Comparison of ENCODE assay signal across 10 mouse cellular contexts in genomic region chr19:21135297-21135997, GRCm38 (mm10).
DNase-seq lines count a peak whose midpoint lies in the region; ATAC-seq and TF ChIP-seq lines count a peak whose summit lies in the region.
"Had no signal": no experiment of that assay in that cellular context is flagged by ENCODE, and none has a peak within 500 bp of the region (broad histone marks: within the 10 kb centered on the region; RNA-seq: fewer than 3 reads in every experiment).

No protein-coding gene starts in this region.

- no peaks in the 10 kb centered on the region for H3K27me3 ChIP-seq in hindbrain, postnatal 0 days (ENCODE audit: insufficient read depth, low read length)
- no peaks in the 10 kb centered on the region for H3K27me3 ChIP-seq in neural tube, embryonic 13.5 days
- H3K27me3 ChIP-seq: liver, embryonic 12.5 days had no signal

- 13% methylated on average over 6 of the region's 6 CpGs for WGBS in hindbrain, postnatal 0 days
- 21% methylated on average over 6 of the region's 6 CpGs for WGBS in neural tube, embryonic 13.5 days

- peak overlapping the region; percentile 62 for H3K27ac ChIP-seq in hindbrain, postnatal 0 days
- peak overlapping the region; percentile 49; the same call in 1 of the 2 replicates for H3K27ac ChIP-seq in neural tube, embryonic 13.5 days (replicated peaks)
- H3K27ac ChIP-seq: liver, embryonic 12.5 days had no signal

- DNase-seq in cerebellum, adult 18-20 months: peak; percentile 79 to 85
- DNase-seq in cerebellum, postnatal 25 days: peak; percentile 85 to 89
- DNase-seq in hindbrain, postnatal 0 days (ENCODE audit: low spot score): peak; percentile 82
- no peak for DNase-seq in spleen, postnatal 4 days (ENCODE audit: low spot score in 2 of 2)
- no peak for DNase-seq in kidney, adult 8-10 months
- DNase-seq in lung, postnatal 10 days: no peak
- DNase-seq: kidney, adult 2 months had no signal

- no peaks in the 10 kb centered on the region for H3K4me1 ChIP-seq in hindbrain, postnatal 0 days (ENCODE audit: insufficient read depth, low read length)
- H3K4me1 ChIP-seq in neural tube, embryonic 13.5 days (replicated peaks): peaks cover 22% of the 10 kb centered on the region
- H3K4me1 ChIP-seq: liver, embryonic 12.5 days had no signal

- TF ChIP-seq CTCF in hindbrain, postnatal 0 days (IDR thresholded peaks at IDR 0.05; ENCODE audit: low read depth): no peak

- no peaks in the 10 kb centered on the region for H3K9me3 ChIP-seq in hindbrain, postnatal 0 days (ENCODE audit: low read length)
- H3K9me3 ChIP-seq in neural tube, embryonic 13.5 days: no peaks in the 10 kb centered on the region
- H3K9me3 ChIP-seq: liver, embryonic 12.5 days had no signal

- ATAC-seq in hindbrain, postnatal 0 days: peak; percentile 91
- peak; percentile 82 for ATAC-seq in neural tube, embryonic 13.5 days (ENCODE audit: low read depth)
- ATAC-seq in erythroblast, adult 5-6 weeks (replicated peaks; ENCODE audit: low FRiP score, poor library complexity, severe bottlenecking): no peak
- ATAC-seq: liver, embryonic 12.5 days had no signal

- H3K36me3 ChIP-seq in hindbrain, postnatal 0 days (ENCODE audit: insufficient read depth, low read length): no peaks in the 10 kb centered on the region
- no peaks in the 10 kb centered on the region for H3K36me3 ChIP-seq in neural tube, embryonic 13.5 days
- H3K36me3 ChIP-seq: liver, embryonic 12.5 days had no signal

- peak overlapping the region; percentile 14 for H3K4me2 ChIP-seq in hindbrain, postnatal 0 days (ENCODE audit: low read depth, low read length)
- no peak overlapping the region for H3K4me2 ChIP-seq in neural tube, embryonic 13.5 days
- H3K4me2 ChIP-seq: liver, embryonic 12.5 days had no signal

- no peak overlapping the region for H3K9ac ChIP-seq in hindbrain, postnatal 0 days (replicated peaks; ENCODE audit: low read length)
- no peak overlapping the region for H3K9ac ChIP-seq in neural tube, embryonic 13.5 days
- H3K9ac ChIP-seq: liver, embryonic 12.5 days had no signal

- no peak overlapping the region for H3K4me3 ChIP-seq in hindbrain, postnatal 0 days (ENCODE audit: low read length)
- H3K4me3 ChIP-seq in neural tube, embryonic 13.5 days: no peak overlapping the region
- H3K4me3 ChIP-seq: liver, embryonic 12.5 days had no signal

Comparison
In these comparisons a context has a peak if more than half of its experiments do, and no peak if none do; other contexts are left out.
1. DNase-seq: peak in cerebellum, adult 18-20 months (2 of 2), cerebellum, postnatal 25 days (2 of 2) and hindbrain, postnatal 0 days (single experiment); none in spleen, postnatal 4 days (0 of 2), kidney, adult 8-10 months (0 of 2) and lung, postnatal 10 days (single experiment).